Mouse (Mus musculus): ENCODE data around the gene Kcnip4. TPM values are rescaled to one million over a fixed set of nuclear protein-coding genes. Genes with fewer than 3 reads are reported as not detected.

Kcnip4 gene
- total and polyA plus RNA-seq, 3 experiments = 0.19 TPM; not detected in 2

GRCm38 (mm10) chr5:48345095-48345982 lies 1179.4 kb downstream of the Kcnip4 start:
- Histone ChIP-seq H3K79me2 (ENCODE audit: control insufficient read depth, insufficient read depth, low read length, poor library complexity) (no peaks in the 10 kb centered on the region), H3K9me3 (replicated peaks; ENCODE audit: insufficient read depth, low read length) (no peaks in the 10 kb centered on the region), H3K4me3 (ENCODE audit: control insufficient read depth in 1 of 2, insufficient read depth in 1 of 2, low read depth in 2 of 2, low read length in 2 of 2) (no peak overlapping the region), H3K36me3 (ENCODE audit: control insufficient read depth in 1 of 2, insufficient read depth in 2 of 2, low read length in 2 of 2) (no peaks in the 10 kb centered on the region), H3K9ac (ENCODE audit: control insufficient read depth, low read depth, low read length, poor library complexity, severe bottlenecking) (no peak overlapping the region), H3K4me1 (ENCODE audit: control insufficient read depth in 1 of 2, insufficient read depth in 2 of 2, low read length in 2 of 2) (no peaks in the 10 kb centered on the region), H3K27ac (ENCODE audit: control insufficient read depth, low read depth, low read length) (no peak overlapping the region), H3K27me3 (ENCODE audit: control insufficient read depth in 1 of 2, insufficient read depth in 2 of 2, low read length in 2 of 2) (no peaks in the 10 kb centered on the region; a peak in 1 of 4 replicates)
- TF ChIP-seq TAL1 (IDR thresholded peaks at IDR 0.05; ENCODE audit: low read length) = no peak
- TF ChIP-seq NELFE (IDR thresholded peaks at IDR 0.05; ENCODE audit: low read depth, low read length) = no peak
- no peak for TF ChIP-seq CHD1 (IDR thresholded peaks at IDR 0.05; ENCODE audit: low read depth, low read length)
- TF ChIP-seq RAD21 (IDR thresholded peaks at IDR 0.05; ENCODE audit: low read depth, low read length) = peak; percentile 69
- no peak for TF ChIP-seq USF2 (IDR thresholded peaks at IDR 0.05; ENCODE audit: borderline replicate concordance in 1 of 2, insufficient read depth in 1 of 2, low read depth in 1 of 2, low read length in 2 of 2)
- TF ChIP-seq SMC3 (IDR thresholded peaks at IDR 0.05; ENCODE audit: low read depth, low read length) = peak; percentile 63
- no peak for TF ChIP-seq GATA1 (IDR thresholded peaks at IDR 0.05; ENCODE audit: low read depth, low read length)
- TF ChIP-seq NRF1 (IDR thresholded peaks at IDR 0.05; ENCODE audit: insufficient read depth, low read depth, low read length, poor library complexity, severe bottlenecking) = no peak
- no peak for TF ChIP-seq MXI1 (IDR thresholded peaks at IDR 0.05; ENCODE audit: low read depth, low read length)
- TF ChIP-seq TCF12 (IDR thresholded peaks at IDR 0.05; ENCODE audit: low read depth, low read length) = no peak
- TF ChIP-seq MAFK (IDR thresholded peaks at IDR 0.05; ENCODE audit: borderline replicate concordance, low read depth, low read length) = no peak
- no peak for TF ChIP-seq ELF1 (IDR thresholded peaks at IDR 0.05; ENCODE audit: low read depth, low read length)
- no peak for TF ChIP-seq MAX (IDR thresholded peaks at IDR 0.05; ENCODE audit: low read length)
- no peak for TF ChIP-seq KAT2A (conservative IDR thresholded peaks at IDR 0.05; ENCODE audit: low read depth, low read length)
- no peak for TF ChIP-seq E2F4 (IDR thresholded peaks at IDR 0.05; ENCODE audit: borderline replicate concordance, low read depth, low read length)
- TF ChIP-seq ZC3H11A (IDR thresholded peaks at IDR 0.05; ENCODE audit: low read depth, low read length) = peak; percentile 35; the same call in 1 of the 2 replicates
- no peak for TF ChIP-seq GABPA (IDR thresholded peaks at IDR 0.05; ENCODE audit: low read depth, low read length)
- TF ChIP-seq ETS1 (IDR thresholded peaks at IDR 0.05; ENCODE audit: low read depth, low read length) = no peak
- TF ChIP-seq CTCF (IDR thresholded peaks at IDR 0.05 in 2 of 3, conservative IDR thresholded peaks at IDR 0.05 in 1 of 3; ENCODE audit: control insufficient read depth in 1 of 3, insufficient read depth in 1 of 3, low read depth in 2 of 3, low read length in 3 of 3, poor library complexity in 1 of 3, severe bottlenecking in 1 of 3) = peak in 2 of 3 experiments; percentile 29 to 64; a peak in 4 of 6 replicates
- TF ChIP-seq ZMIZ1 (IDR thresholded peaks at IDR 0.05; ENCODE audit: low read depth, low read length) = no peak
- peak; percentile 36 for DNase-seq (ENCODE audit: low read depth, low spot score)

Data from MEL (cell line).